Mouse (Mus musculus): ENCODE data around the gene Fto.

Fto gene

GRCm38 (mm10) chr8:91324271-91324670 is 10.9 kb downstream of the Fto start:
- no peak for DNase-seq (ENCODE audit: low spot score in 2 of 2)

GRCm38 (mm10) chr8:91324916-91325315 is 11.6 kb downstream of the Fto start:
- DNase-seq (ENCODE audit: low spot score in 2 of 2), result no peak

- no peak for DNase-seq (ENCODE audit: low spot score in 2 of 2)
Measured at GRCm38 (mm10) chr8:91326018-91326417, 12.7 kb downstream of the Fto start.

- DNase-seq (ENCODE audit: low spot score in 2 of 2), result no peak
Measured at GRCm38 (mm10) chr8:91326946-91327345, 13.6 kb downstream of the Fto start.

GRCm38 (mm10) chr8:91327471-91328205 is 14.3 kb downstream of the Fto start:
- no peak for DNase-seq (ENCODE audit: low spot score in 2 of 2)

- DNase-seq (ENCODE audit: low spot score in 2 of 2), result no peak
Measured at GRCm38 (mm10) chr8:91329056-91329455, 15.7 kb downstream of the Fto start.

GRCm38 (mm10) chr8:91329461-91329850 is 16.1 kb downstream of the Fto start:
- no peak for DNase-seq (ENCODE audit: low spot score in 2 of 2)

- DNase-seq (ENCODE audit: low spot score in 2 of 2), result no peak
Measured at GRCm38 (mm10) chr8:91338389-91339154, 25.2 kb downstream of the Fto start.

DNA sequence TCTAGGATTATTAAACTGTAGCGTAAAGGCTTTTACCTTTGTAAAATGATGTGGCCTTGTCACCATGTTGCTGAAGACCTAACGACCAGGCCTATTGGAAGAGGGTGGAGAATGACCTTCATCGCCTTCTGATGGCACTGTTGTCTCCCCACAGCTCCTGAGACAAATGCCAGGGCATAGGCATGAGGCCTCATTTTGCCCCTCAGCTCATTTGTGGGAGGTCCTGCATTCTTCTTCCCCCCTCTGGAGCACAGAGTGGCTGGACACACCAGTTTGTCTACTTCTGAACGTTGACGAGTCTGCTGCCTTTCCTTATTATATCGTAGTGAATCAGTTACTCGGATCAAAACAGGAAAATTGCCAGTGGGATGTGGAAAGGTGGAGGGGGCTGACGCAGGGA is 26.3 kb downstream of the Fto start:
- DNase-seq (ENCODE audit: low spot score in 2 of 2), result no peak

GRCm38 (mm10) chr8:91340746-91341145 is 27.4 kb downstream of the Fto start:
- DNase-seq (ENCODE audit: low spot score in 2 of 2), result no peak

DNA sequence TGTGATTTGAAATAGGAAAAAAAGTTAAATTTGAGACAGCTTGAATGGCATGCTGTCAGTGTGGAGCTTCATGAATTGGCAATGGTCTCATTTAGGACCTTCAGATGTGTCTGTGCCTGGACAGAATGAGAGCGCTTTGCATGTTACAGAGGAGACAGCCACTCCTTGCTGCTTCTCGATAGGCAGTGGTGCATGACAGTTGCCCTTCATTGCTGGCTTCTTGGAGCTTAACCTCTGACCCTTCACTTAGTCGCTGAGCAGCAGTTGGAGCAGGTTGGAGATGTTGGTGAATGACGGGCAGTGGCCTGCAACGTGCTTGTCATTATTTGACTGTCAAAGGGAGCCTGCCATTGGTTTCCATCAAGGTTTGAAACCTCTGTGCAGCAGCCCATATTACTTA is 28.9 kb downstream of the Fto start:
- no peak for DNase-seq (ENCODE audit: low spot score in 2 of 2)

DNA sequence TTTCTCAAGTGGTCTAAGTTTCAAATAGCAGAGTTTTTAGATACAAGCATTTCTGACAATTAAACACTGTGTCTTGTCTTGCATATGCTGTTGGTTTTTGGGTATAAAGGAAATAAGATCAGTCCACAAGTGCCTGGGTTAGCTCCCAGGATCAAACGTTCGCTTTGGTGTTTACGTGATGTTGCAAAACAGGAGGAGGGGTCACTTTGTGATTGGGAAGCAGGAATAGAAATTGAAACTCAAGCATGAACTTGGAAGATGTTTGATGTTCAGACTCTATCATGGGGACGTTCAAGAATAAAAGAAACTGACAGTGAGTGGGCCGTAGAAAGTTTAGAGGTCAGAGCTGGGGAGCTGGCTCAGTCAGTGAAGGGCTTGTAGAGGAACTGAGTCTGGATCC is 29.5 kb downstream of the Fto start:
- DNase-seq (ENCODE audit: low spot score in 2 of 2), result no peak

DNA sequence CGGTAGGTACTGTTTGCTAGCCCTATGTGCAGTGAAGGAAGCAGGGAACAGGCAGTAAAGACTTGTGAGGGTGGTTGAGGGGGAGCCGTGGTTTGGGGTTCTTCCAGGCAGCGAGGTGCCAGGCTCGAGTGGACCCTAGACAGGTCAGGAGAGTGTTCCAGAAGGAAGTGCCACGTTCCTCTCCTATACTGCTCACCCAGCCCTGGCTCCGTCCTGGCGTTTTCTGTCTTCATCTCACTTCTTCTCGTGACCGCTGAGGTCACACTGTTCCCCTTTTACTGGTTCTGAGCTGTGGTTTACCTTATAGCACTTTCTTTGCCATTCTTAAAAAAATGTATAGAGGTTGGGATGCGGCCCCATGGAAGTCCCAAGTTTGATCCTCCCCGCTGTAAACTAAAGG is 31.3 kb downstream of the Fto start:
- no peak for DNase-seq (ENCODE audit: low spot score in 2 of 2)

DNA sequence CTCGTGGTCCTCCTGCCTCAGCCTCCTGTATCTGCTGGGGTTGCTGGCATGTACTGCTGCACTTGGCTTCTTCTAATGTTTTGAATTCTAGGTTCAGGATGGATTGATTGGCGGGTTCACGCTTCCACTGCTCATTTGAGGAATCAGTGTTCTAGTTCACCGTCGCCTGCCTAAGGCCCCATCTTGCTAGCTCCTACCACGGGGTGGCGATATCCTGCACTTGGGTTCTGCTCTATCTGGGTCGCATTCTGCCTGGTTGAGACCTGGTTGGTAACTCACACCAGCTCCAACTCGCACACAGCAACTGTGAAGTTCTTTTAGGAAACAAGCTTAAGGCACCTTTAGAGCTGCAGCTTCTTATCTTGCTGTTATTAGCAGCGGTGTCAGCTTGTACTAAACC is 33.8 kb downstream of the Fto start:
- no peak for DNase-seq (ENCODE audit: low spot score in 2 of 2)

GRCm38 (mm10) chr8:91347595-91347994 is 34.3 kb downstream of the Fto start:
- no peak for DNase-seq (ENCODE audit: low spot score in 2 of 2)

DNA sequence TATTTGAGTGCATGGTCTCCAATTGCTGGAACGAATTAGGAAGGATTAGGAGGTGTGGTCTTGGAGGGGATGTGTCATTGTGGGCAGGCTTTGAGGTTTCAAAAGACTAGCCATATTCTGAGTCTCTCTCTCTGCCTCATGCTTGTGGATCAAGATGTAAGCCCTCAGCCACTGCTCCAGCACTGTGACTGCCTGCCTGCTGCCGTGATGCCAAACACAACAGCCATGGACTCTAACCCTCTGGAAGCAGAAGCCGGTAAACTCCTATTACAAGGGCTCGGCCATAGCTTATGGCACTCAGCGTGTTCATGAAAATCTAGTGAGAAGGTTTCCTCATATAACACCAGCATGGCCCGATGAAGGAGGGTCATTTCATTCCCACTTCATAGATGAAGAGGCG is 36.5 kb downstream of the Fto start:
- DNase-seq (ENCODE audit: low spot score in 2 of 2), result no peak

- no peak for DNase-seq (ENCODE audit: low spot score in 2 of 2)
Measured at GRCm38 (mm10) chr8:91350628-91351027, 37.3 kb downstream of the Fto start.

DNA sequence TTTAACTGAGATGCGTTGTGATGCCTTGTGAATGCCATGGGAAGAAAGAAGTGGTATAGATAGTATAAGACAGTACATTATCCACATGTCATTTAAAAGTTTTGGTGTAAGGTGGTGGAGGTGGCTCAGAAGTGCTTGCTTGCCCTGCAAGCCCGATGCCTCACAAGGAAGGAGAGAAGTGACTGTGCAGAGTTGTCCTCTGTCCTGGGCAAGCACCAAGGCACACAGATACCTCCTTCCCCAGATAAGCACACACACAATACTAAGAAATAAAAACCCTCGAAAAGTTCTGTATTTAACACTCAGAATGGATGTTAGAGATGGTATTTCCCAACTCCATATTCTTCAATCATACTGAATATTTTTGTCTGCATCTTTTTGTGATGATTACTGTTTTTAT is 39.3 kb downstream of the Fto start:
- DNase-seq (ENCODE audit: low spot score in 2 of 2), result no peak

DNA sequence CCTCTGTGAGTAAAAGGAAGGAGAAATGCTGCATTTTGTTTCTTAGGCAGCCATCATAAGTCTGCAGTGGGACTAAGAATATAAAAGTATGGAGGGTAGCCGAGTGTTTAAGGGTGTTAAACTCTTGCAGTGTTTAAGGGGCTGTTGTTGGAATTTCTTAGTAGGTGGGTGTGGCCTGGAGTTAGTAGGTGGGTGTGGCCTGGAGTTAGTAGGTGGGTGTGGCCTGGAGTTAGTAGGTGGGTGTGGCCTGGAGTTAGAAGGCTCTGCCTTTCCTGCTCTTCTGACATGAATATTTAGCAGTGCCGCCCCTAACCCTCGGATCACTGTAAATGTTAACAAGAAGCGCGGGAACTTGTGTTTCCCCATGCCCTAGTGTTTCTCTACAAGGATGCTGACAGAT is 39.7 kb downstream of the Fto start:
- DNase-seq (ENCODE audit: low spot score in 2 of 2), result no peak

- DNase-seq (ENCODE audit: low spot score in 2 of 2), result no peak
Measured at GRCm38 (mm10) chr8:91353907-91354306, 40.6 kb downstream of the Fto start.

DNA sequence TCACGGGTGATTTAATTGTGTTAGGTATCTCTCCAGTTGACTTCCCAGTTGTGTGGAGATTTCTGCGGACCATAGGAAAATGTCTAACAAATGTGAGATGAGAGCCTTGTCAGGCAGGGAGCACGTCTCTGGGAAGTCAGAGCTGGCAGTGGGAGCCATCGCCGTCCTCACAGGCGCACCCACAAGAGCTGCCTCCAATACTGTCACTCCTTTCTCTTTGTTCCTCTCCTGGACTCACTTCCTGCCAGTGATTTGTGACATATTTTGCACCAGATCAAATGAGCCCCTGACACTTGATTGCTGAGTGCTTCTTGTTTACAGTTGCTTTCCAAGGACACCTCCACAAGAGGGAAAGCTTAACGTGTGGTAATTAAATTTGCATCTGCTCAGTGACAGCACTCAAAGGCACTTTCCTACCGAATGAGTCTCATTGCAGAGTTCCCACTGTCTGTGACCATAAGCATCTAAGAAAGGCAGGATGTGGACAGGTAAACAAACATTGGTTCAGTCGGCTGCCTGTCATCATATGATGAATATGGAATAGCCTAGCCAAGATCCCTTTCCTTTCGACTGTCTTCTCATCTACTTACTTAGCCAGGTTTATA is 42.1 kb downstream of the Fto start:
- no peak for DNase-seq (ENCODE audit: low spot score in 2 of 2)

DNA sequence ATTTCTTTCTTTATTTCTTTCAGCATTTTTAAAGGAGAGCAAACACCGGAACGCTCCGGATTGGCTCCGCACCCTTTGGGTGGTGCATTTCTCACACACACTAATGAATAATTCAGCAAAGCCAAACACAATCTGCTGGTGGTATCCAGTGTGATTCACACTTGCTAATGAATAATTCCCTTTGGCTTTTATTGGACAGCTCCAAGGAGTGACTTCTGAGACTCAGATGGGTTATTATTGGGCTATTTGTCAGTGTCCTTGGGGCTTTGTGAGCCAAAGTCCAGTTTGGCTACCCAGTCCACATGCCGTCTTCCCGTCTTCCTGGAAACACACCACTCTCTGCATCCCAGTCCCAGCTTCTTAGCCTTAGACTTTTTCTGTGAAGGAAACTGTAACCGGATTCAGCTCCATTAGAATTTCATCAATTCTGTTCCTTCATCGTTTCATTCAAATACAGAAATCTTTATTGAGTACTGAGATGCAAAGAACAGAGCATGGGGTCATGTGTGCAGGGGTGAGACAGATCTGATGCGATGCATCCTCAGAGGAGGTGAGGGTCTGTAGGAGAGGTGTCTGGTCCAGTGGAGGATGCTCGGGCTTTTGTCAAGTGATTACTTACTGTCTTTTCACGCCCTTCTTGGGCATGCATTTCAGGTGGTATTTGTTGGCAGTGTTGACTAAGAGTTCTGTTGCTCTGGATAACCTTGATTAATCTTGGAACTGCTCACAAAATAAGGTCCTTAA is 42.8 kb downstream of the Fto start:
- DNase-seq (ENCODE audit: low spot score in 2 of 2), result no peak

Measured in thymus, postnatal 10 days (tissue).